Mouse (Mus musculus): Measurements from ENCODE around the gene Utp14b. TPM values are rescaled to one million over a fixed set of nuclear protein-coding genes. Genes with fewer than 3 reads are reported as not detected.

Utp14b gene
- total and polyA plus RNA-seq, 3 experiments: 6.5 to 9.6 TPM; not detected in 1

DNA sequence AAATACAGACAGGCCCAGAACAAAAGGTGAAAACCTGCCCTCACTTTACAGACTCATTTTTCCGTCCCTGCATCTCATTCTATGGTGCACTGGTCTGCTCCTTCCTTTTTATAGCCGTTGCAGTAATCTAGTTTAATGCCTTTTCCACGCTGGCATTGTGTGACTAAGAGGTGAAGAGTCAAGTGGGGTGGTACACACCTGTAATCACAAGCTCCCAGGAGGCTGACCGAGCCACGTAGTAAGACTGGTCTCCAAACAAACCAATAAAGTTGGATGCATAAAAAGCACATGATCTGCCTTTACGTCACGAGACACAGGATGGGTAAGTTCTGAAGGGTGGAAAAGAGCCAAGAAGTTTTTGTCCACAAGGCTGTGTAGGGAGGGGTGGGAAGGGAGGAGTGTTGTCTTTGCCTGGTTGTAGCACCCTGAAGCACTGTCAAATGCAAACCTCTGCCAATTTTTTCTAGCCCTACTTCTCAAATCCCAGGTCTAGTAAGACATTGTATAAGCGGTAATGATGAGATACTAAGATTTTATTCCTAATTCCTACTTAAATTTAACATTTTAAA is 10.4 kb upstream of the Utp14b start:
- no peaks in the 10 kb centered on the region; a peak in 2 of 4 replicates for H3K27me3 ChIP-seq (ENCODE audit: control insufficient read depth in 1 of 2, insufficient read depth in 2 of 2, low read length in 2 of 2)
- no peak for DNase-seq (ENCODE audit: low read depth, low spot score)
- H3K27ac ChIP-seq (ENCODE audit: control insufficient read depth, low read depth, low read length): no peak overlapping the region
- H3K79me2 ChIP-seq (ENCODE audit: control insufficient read depth, insufficient read depth, low read length, poor library complexity): no peaks in the 10 kb centered on the region
- no peak overlapping the region for H3K9ac ChIP-seq (ENCODE audit: control insufficient read depth, low read depth, low read length, poor library complexity, severe bottlenecking)
- H3K4me3 ChIP-seq (ENCODE audit: control insufficient read depth in 1 of 2, insufficient read depth in 1 of 2, low read depth in 2 of 2, low read length in 2 of 2): no peak overlapping the region
- no peaks in the 10 kb centered on the region for H3K4me1 ChIP-seq (ENCODE audit: control insufficient read depth in 1 of 2, insufficient read depth in 2 of 2, low read length in 2 of 2)
- TF ChIP-seq MXI1 (IDR thresholded peaks at IDR 0.05; ENCODE audit: low read depth, low read length) (no peak), BHLHE40 (IDR thresholded peaks at IDR 0.05; ENCODE audit: borderline replicate concordance, low read depth, low read length) (no peak), USF1 (IDR thresholded peaks at IDR 0.05; ENCODE audit: low read depth, low read length) (no peak), SMC3 (IDR thresholded peaks at IDR 0.05; ENCODE audit: low read depth, low read length) (no peak), POLR2AphosphoS2 (IDR thresholded peaks at IDR 0.05; ENCODE audit: low read length) (no peak), MAX (IDR thresholded peaks at IDR 0.05; ENCODE audit: low read length) (no peak), SIN3A (IDR thresholded peaks at IDR 0.05; ENCODE audit: low read length) (no peak), ZMIZ1 (IDR thresholded peaks at IDR 0.05; ENCODE audit: low read depth, low read length) (no peak), JUND (IDR thresholded peaks at IDR 0.05; ENCODE audit: low read depth, low read length) (no peak), GABPA (IDR thresholded peaks at IDR 0.05; ENCODE audit: low read depth, low read length) (no peak), TAL1 (IDR thresholded peaks at IDR 0.05; ENCODE audit: low read length) (no peak), ETS1 (IDR thresholded peaks at IDR 0.05; ENCODE audit: low read depth, low read length) (no peak), HCFC1 (IDR thresholded peaks at IDR 0.05; ENCODE audit: low read depth, low read length) (no peak), KAT2A (conservative IDR thresholded peaks at IDR 0.05; ENCODE audit: low read depth, low read length) (no peak), CTCF (IDR thresholded peaks at IDR 0.05 in 2 of 3, conservative IDR thresholded peaks at IDR 0.05 in 1 of 3; ENCODE audit: control insufficient read depth in 1 of 3, insufficient read depth in 1 of 3, low read depth in 2 of 3, low read length in 3 of 3, poor library complexity in 1 of 3, severe bottlenecking in 1 of 3) (no peak), ELF1 (IDR thresholded peaks at IDR 0.05; ENCODE audit: low read depth, low read length) (no peak)
- H3K36me3 ChIP-seq (ENCODE audit: control insufficient read depth in 1 of 2, insufficient read depth in 2 of 2, low read length in 2 of 2): no peaks in the 10 kb centered on the region
- no peaks in the 10 kb centered on the region for H3K9me3 ChIP-seq (replicated peaks; ENCODE audit: insufficient read depth, low read length)

DNA sequence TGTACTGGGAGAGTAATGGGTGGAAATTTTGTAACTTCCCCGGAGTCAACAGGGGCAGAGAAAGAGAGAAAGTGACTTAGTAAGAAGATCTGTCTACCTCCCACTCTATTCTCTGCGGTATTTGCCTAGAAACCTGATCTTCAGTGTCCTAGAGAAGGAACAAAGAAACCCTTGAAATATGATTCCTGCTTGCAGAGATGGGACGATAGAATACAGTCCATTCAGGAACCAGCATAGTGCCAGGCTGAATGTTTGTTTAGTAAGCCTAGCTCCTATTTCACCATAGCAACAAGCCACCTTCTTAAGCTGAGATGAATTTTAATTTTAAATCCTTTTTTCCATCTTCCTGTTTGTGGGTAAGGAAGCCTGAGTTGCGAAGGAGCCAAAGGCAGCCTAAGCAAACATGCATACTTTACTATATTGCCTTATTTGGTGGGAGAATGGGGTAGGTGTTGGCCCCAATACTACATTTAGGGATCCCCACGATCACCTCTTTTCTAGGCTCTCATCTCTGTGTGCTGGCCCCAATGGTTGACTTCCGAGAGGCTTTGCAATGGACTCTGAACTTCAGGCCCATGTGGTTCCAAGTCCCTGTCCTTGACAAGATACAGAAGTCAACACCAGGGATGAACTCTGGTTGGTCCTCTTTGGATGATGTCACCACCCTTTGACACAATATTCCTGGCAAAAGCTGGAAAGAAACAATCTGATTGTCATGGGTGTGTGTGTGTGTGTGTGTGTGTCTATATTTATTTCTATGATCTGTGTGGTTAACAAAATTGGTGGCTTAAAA is 8.4 kb upstream of the Utp14b start:
- Histone ChIP-seq H3K36me3 (ENCODE audit: control insufficient read depth in 1 of 2, insufficient read depth in 2 of 2, low read length in 2 of 2) (no peaks in the 10 kb centered on the region), H3K79me2 (ENCODE audit: control insufficient read depth, insufficient read depth, low read length, poor library complexity) (no peaks in the 10 kb centered on the region)
- TF ChIP-seq NRF1 (IDR thresholded peaks at IDR 0.05; ENCODE audit: insufficient read depth, low read depth, low read length, poor library complexity, severe bottlenecking): no peak
- no peak for TF ChIP-seq ETS1 (IDR thresholded peaks at IDR 0.05; ENCODE audit: low read depth, low read length)
- no peak for TF ChIP-seq TCF12 (IDR thresholded peaks at IDR 0.05; ENCODE audit: low read depth, low read length)
- no peak for TF ChIP-seq CTCF (IDR thresholded peaks at IDR 0.05 in 2 of 3, conservative IDR thresholded peaks at IDR 0.05 in 1 of 3; ENCODE audit: control insufficient read depth in 1 of 3, insufficient read depth in 1 of 3, low read depth in 2 of 3, low read length in 3 of 3, poor library complexity in 1 of 3, severe bottlenecking in 1 of 3)
- TF ChIP-seq ELF1 (IDR thresholded peaks at IDR 0.05; ENCODE audit: low read depth, low read length): no peak
- TF ChIP-seq POLR2AphosphoS5 (IDR thresholded peaks at IDR 0.05; ENCODE audit: borderline replicate concordance, low read depth, low read length): no peak
- no peak for TF ChIP-seq E2F4 (IDR thresholded peaks at IDR 0.05; ENCODE audit: borderline replicate concordance, low read depth, low read length)
- no peak for TF ChIP-seq UBTF (IDR thresholded peaks at IDR 0.05; ENCODE audit: borderline replicate concordance, insufficient read depth, low read depth, low read length)
- TF ChIP-seq EP300 (IDR thresholded peaks at IDR 0.05; ENCODE audit: low read depth in 1 of 2, low read length in 2 of 2): no peak
- TF ChIP-seq TAL1 (IDR thresholded peaks at IDR 0.05; ENCODE audit: low read length): no peak
- no peak for TF ChIP-seq HCFC1 (IDR thresholded peaks at IDR 0.05; ENCODE audit: low read depth, low read length)
- no peak for TF ChIP-seq POLR2A (IDR thresholded peaks at IDR 0.05; ENCODE audit: control insufficient read depth in 1 of 2, insufficient read depth in 1 of 2, low read depth in 1 of 2, low read length in 2 of 2, poor library complexity in 1 of 2)
- TF ChIP-seq SIN3A (IDR thresholded peaks at IDR 0.05; ENCODE audit: low read length): no peak
- TF ChIP-seq KAT2A (conservative IDR thresholded peaks at IDR 0.05; ENCODE audit: low read depth, low read length): no peak
- TF ChIP-seq ZNF384 (IDR thresholded peaks at IDR 0.05; ENCODE audit: low read depth, low read length): no peak
- no peak for TF ChIP-seq CHD2 (IDR thresholded peaks at IDR 0.05; ENCODE audit: low read length)
- TF ChIP-seq ZMIZ1 (IDR thresholded peaks at IDR 0.05; ENCODE audit: low read depth, low read length): no peak

More for the DNA sequence above, 8.4 kb upstream of the Utp14b start:
- Histone ChIP-seq H3K27me3 (ENCODE audit: control insufficient read depth in 1 of 2, insufficient read depth in 2 of 2, low read length in 2 of 2) (no peaks in the 10 kb centered on the region; a peak in 2 of 4 replicates), H3K27ac (ENCODE audit: control insufficient read depth, low read depth, low read length) (no peak overlapping the region), H3K4me1 (ENCODE audit: control insufficient read depth in 1 of 2, insufficient read depth in 2 of 2, low read length in 2 of 2) (no peaks in the 10 kb centered on the region), H3K4me3 (ENCODE audit: control insufficient read depth in 1 of 2, insufficient read depth in 1 of 2, low read depth in 2 of 2, low read length in 2 of 2) (no peak overlapping the region), H3K9ac (ENCODE audit: control insufficient read depth, low read depth, low read length, poor library complexity, severe bottlenecking) (no peak overlapping the region), H3K9me3 (replicated peaks; ENCODE audit: insufficient read depth, low read length) (no peaks in the 10 kb centered on the region)
- DNase-seq (ENCODE audit: low read depth, low spot score): no peak

Data from MEL (cell line).